In the genomic region with DNA sequence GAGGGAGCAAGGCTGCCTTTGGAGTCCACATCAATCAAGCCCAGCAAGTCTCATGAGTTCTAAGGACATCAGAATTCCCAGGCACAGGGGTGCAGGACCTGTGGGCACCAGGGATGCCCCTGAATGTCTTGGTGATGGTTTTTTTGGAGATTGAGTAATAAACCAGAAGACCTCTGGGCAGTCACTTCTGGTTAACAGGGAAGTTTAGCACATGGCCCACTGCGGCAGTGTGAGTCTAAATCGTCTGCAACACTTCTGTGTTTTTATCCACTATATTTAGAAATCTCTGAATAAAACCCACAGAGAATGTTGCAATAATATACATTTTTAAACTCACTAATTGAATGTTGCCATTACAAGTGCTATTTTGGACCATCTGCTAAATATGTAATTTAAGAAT, we compare ENCODE assay signal across 30 mouse cellular contexts.
DNase-seq lines count a peak whose midpoint lies in the region; ATAC-seq and TF ChIP-seq lines count a peak whose summit lies in the region.
"Had no signal": no experiment of that assay in that cellular context is flagged by ENCODE, and none has a peak within 500 bp of the region (broad histone marks: within the 10 kb centered on the region; RNA-seq: fewer than 3 reads in every experiment).

No protein-coding gene starts in this region.

- DNase-seq in hindbrain, embryonic 10.5 days (ENCODE audit: low spot score) = no peak
- DNase-seq in hindbrain, postnatal 0 days (ENCODE audit: low spot score) = no peak
- DNase-seq in 416B (ENCODE audit: low read depth) = peak; percentile 40
- DNase-seq in cerebellum, postnatal 36 days = no peak
- no peak for DNase-seq in lung, postnatal 14 days
- no peak for DNase-seq in cerebellum, postnatal 10 days
- DNase-seq: adrenal gland, adult 2 months; adrenal gland, postnatal 14 days; B cell, adult 2 months; cerebellum, adult 11-12 months; cerebellum, adult 8-10 months; cerebellum, postnatal 14 days; embryo, embryonic 11 days; gastrocnemius, postnatal 25 days; heart, adult 2 months; heart, postnatal 14 days; heart, postnatal 4 days had no signal

- no peak for TF ChIP-seq CTCF in hindbrain, postnatal 0 days (IDR thresholded peaks at IDR 0.05; ENCODE audit: low read depth)

- H3K4me2 ChIP-seq in hindbrain, postnatal 0 days (ENCODE audit: low read depth, low read length) = no peak overlapping the region
- H3K4me2 ChIP-seq: embryonic facial prominence, embryonic 13.5 days; forebrain, embryonic 12.5 days; forebrain, embryonic 15.5 days; heart, embryonic 13.5 days; hindbrain, embryonic 12.5 days; hindbrain, embryonic 15.5 days had no signal

- ATAC-seq in hindbrain, postnatal 0 days = no peak
- ATAC-seq in common myeloid progenitor, adult 5-6 weeks (replicated peaks; ENCODE audit: low read depth, poor library complexity, severe bottlenecking) = peak; percentile 71
- ATAC-seq in megakaryocyte progenitor cell, adult 5-6 weeks (replicated peaks; ENCODE audit: poor library complexity) = peak; percentile 63
- ATAC-seq: forebrain, embryonic 15.5 days had no signal

- H3K9me3 ChIP-seq in hindbrain, embryonic 10.5 days = no peaks in the 10 kb centered on the region
- H3K9me3 ChIP-seq in hindbrain, postnatal 0 days (ENCODE audit: low read length) = no peaks in the 10 kb centered on the region
- H3K9me3 ChIP-seq: embryonic facial prominence, embryonic 10.5 days; embryonic facial prominence, embryonic 13.5 days; forebrain, embryonic 12.5 days; forebrain, embryonic 15.5 days; G1E; heart, embryonic 10.5 days; heart, embryonic 13.5 days; hindbrain, embryonic 12.5 days; hindbrain, embryonic 15.5 days had no signal

- 97% methylated on average over 2 of the region's 2 CpGs for WGBS in hindbrain, embryonic 10.5 days
- 86% methylated on average over 2 of the region's 2 CpGs for WGBS in hindbrain, postnatal 0 days

- no peaks in the 10 kb centered on the region for H3K27me3 ChIP-seq in hindbrain, embryonic 10.5 days (ENCODE audit: insufficient read depth, poor library complexity, severe bottlenecking)
- no peaks in the 10 kb centered on the region for H3K27me3 ChIP-seq in hindbrain, postnatal 0 days (ENCODE audit: insufficient read depth, low read length)
- H3K27me3 ChIP-seq: CH12.LX; embryonic facial prominence, embryonic 13.5 days; forebrain, embryonic 12.5 days; forebrain, embryonic 15.5 days; hindbrain, embryonic 12.5 days; hindbrain, embryonic 15.5 days had no signal

- peak overlapping the region; percentile 12; the same call in 1 of the 2 replicates for H3K27ac ChIP-seq in hindbrain, embryonic 10.5 days
- H3K27ac ChIP-seq in hindbrain, postnatal 0 days = no peak overlapping the region
- H3K27ac ChIP-seq: embryonic facial prominence, embryonic 10.5 days; embryonic facial prominence, embryonic 13.5 days; forebrain, embryonic 12.5 days; forebrain, embryonic 15.5 days; heart, adult 2 months; heart, embryonic 10.5 days; heart, embryonic 13.5 days; hindbrain, embryonic 12.5 days; hindbrain, embryonic 15.5 days had no signal

- peaks cover 60% of the 10 kb centered on the region for H3K4me1 ChIP-seq in hindbrain, embryonic 10.5 days (replicated peaks)
- no peaks in the 10 kb centered on the region for H3K4me1 ChIP-seq in hindbrain, postnatal 0 days (ENCODE audit: insufficient read depth, low read length)
- H3K4me1 ChIP-seq: heart, embryonic 10.5 days had no signal

- H3K36me3 ChIP-seq in hindbrain, embryonic 10.5 days = peaks cover 13% of the 10 kb centered on the region
- no peaks in the 10 kb centered on the region for H3K36me3 ChIP-seq in hindbrain, postnatal 0 days (ENCODE audit: insufficient read depth, low read length)
- H3K36me3 ChIP-seq: forebrain, embryonic 15.5 days; heart, embryonic 13.5 days; hindbrain, embryonic 12.5 days; hindbrain, embryonic 15.5 days had no signal

- H3K9ac ChIP-seq in hindbrain, postnatal 0 days (replicated peaks; ENCODE audit: low read length) = no peak overlapping the region
- H3K9ac ChIP-seq: embryonic facial prominence, embryonic 13.5 days; forebrain, embryonic 12.5 days; forebrain, embryonic 15.5 days; heart, embryonic 13.5 days; hindbrain, embryonic 12.5 days; hindbrain, embryonic 15.5 days had no signal

- no peak overlapping the region for H3K4me3 ChIP-seq in hindbrain, embryonic 10.5 days
- no peak overlapping the region for H3K4me3 ChIP-seq in hindbrain, postnatal 0 days (ENCODE audit: low read length)
- H3K4me3 ChIP-seq: embryonic facial prominence, embryonic 10.5 days; embryonic facial prominence, embryonic 13.5 days; erythroblast, embryonic 14.5 days; forebrain, embryonic 12.5 days; forebrain, embryonic 15.5 days; heart, adult 2 months; heart, embryonic 10.5 days; heart, embryonic 13.5 days; hindbrain, embryonic 12.5 days; hindbrain, embryonic 15.5 days had no signal
